Mouse (Mus musculus) adrenal gland, postnatal 36 days (tissue): ENCODE measurements around the gene Gm20671. TPM values are rescaled to one million over a fixed set of nuclear protein-coding genes. Genes with fewer than 3 reads are reported as not detected.

Experiments
- total RNA-seq, 2 experiments: library from RNA; stranded (reverse); gene quantifications; 2 replicates each; pipeline ENCODE4 v1.2.3; 2021

Gm20671 gene
- total RNA-seq, 2 experiments from 2014 or later = not detected

Other genes starting within 250 kb of the Gm20671 start
- 10 to 100 TPM; 42.1 to 52.6 TPM for gene Yes1, start 215.9 kb downstream of the Gm20671 start, total RNA-seq
- gene Pisd, start 41.5 kb downstream of the Gm20671 start, total RNA-seq = 10 to 100 TPM; 51.9 to 66.8 TPM
- gene Prr14l, start 27.1 kb upstream of the Gm20671 start, total RNA-seq = 10 to 100 TPM; 34.2 to 34.8 TPM
- 10 to 100 TPM; 38.0 to 41.1 TPM for gene Depdc5, start 36.6 kb upstream of the Gm20671 start, total RNA-seq
- 100 to 1,000 TPM; 169 to 179 TPM for gene Ywhah, start 191.7 kb upstream of the Gm20671 start, total RNA-seq